Mouse (Mus musculus): ENCODE results near the gene Gprc6a. TPM values are rescaled to one million over a fixed set of nuclear protein-coding genes. Genes with fewer than 3 reads are reported as not detected.
A peak's percentile ranks its signal among the peaks of the same experiment; 100 is the strongest.

Gene Gprc6a
- polyA plus RNA-seq (2015; fragmentation: Nextera tagmentation; extraction: Ambion mirVana): 0.07 TPM in 1 of 2 replicates, not detected in the other

DNA sequence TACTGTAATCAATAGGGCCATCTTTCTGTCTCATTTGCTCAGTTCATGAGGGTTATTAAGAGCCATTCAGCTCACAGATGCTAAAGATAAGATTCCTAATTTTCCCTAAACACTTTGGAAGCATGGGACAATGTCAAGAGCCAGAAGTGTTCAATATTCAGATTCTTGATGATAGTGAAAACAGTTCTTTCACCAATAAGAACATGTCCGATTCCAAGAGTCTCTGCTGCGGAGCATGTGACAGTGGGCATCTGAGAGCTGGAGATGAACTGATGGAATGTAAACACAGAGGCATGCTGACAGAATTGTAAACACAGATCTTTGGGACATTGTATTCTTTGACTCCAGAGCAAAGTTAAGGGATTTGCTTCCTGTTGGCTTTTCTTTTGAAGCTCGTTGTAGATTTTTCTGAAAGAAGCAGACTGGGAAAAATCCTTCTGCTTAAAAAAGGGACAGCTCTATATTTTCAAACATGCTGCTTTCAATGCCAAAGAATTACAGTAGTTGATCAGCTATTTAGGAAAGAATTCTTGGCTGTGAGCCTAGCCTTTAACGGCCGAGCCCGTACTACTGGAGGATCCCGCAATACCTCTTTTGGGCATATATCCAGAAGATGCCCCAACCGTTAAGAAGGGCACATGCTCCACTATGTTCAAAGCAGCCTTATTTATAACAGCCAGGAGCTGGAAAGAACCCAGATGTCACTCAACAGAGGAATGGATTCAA, at the start of gene Gprc6a:
TSS of gene Gprc6a (minus strand) at position 51 of the 726 bp plus-strand sequence.
- Histone ChIP-seq H3K27ac (ENCODE audit: low read depth, low read length) (no peak within 1 kb of the TSS), H3K36me3 (ENCODE audit: control insufficient read depth, insufficient read depth) (no peaks in the 10 kb centered on the region), H3K9ac (ENCODE audit: low read depth, low read length) (no peak within 1 kb of the TSS), H3K4me3 (ENCODE audit: low read depth, low read length) (no peak within 1 kb of the TSS), H3K4me2 (replicated peaks; ENCODE audit: low read depth) (no peak within 1 kb of the TSS), H3K9me3 (ENCODE audit: control insufficient read depth) (no peaks in the 10 kb centered on the region), H3K27me3 (replicated peaks; ENCODE audit: control insufficient read depth, insufficient read depth, low read length) (no peaks in the 10 kb centered on the region), H3K4me1 (replicated peaks; ENCODE audit: control insufficient read depth, insufficient read depth, low read length) (no peaks in the 10 kb centered on the region)
- TF ChIP-seq CTCF (IDR thresholded peaks at IDR 0.05; ENCODE audit: low read depth): no peak
- ATAC-seq: no peak
- WGBS: 46% methylated on average over 8 of the region's 8 CpGs

DNA sequence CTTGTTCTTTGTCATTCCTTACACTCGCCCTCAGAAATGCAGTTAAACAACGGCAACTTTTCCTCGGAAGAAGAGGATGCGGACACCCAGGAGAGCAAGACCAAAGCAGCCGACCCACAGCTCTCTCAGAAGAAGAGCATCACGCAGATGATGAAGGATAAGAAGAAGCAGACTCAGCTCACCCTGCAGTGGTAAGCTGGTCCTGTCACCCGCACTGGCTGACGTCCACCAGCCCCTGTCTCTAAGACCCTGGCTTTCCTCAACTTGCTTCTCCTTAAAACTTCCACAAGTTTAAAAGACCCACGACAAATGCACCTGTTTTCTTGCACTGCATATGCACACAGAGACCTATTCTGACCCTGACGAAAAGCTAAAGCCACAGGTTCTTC, 47.0 kb upstream of the Gprc6a start:
- Histone ChIP-seq H3K27me3 (replicated peaks; ENCODE audit: control insufficient read depth, insufficient read depth, low read length) (peaks cover 11% of the 10 kb centered on the region), H3K36me3 (ENCODE audit: control insufficient read depth, insufficient read depth) (no peaks in the 10 kb centered on the region), H3K4me3 (ENCODE audit: low read depth, low read length) (peak overlapping the region; percentile 45), H3K27ac (ENCODE audit: low read depth, low read length) (no peak overlapping the region), H3K4me2 (replicated peaks; ENCODE audit: low read depth) (peak overlapping the region; percentile 78), H3K4me1 (replicated peaks; ENCODE audit: control insufficient read depth, insufficient read depth, low read length) (no peaks in the 10 kb centered on the region; the same call in 1 of the 2 replicates), H3K9me3 (ENCODE audit: control insufficient read depth) (no peaks in the 10 kb centered on the region), H3K9ac (ENCODE audit: low read depth, low read length) (no peak overlapping the region)
- 11% methylated on average over 10 of the region's 10 CpGs for WGBS
- no peak for ATAC-seq
- no peak for TF ChIP-seq CTCF (IDR thresholded peaks at IDR 0.05; ENCODE audit: low read depth)

DNA sequence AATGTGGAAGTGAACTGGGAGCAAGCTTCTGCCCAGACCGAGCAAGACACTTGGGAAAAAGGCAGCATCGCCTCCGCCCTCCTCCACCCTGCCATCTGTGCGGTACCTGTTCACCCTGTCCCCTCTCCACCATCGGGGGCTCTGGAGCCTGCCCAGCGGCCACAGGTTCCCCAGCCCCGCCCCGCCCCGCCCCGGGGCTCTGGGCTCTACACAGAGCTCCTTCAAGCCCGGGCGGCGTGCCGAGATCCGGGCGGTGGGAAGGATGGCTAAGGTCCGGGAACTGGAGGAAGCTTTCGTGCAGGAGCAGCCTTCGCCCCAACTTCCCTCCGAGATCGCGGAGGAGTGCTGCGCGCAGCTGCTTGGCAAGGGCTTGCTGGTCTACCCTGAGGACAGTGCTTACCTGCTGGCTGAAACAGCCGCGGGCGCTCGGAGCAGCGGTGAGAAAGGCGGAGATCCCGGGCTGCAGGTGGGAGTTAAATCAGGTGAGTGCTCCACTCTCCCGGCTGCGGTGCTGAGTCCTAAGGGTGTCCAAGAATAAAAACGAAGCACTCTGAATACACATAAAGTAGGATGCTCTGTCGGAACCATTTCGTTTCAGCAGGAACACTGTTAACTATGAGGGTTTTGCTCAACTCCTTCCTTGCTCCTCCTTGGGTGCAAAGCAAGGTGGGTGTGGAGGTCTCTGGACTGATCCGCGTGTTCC, 46.4 kb upstream of the Gprc6a start, which contains the start of gene Rfx6:
TSS of gene Rfx6 (plus strand) at position 209 of the 703 bp plus-strand sequence.
- Histone ChIP-seq H3K27me3 (replicated peaks; ENCODE audit: control insufficient read depth, insufficient read depth, low read length) (peaks cover 11% of the 10 kb centered on the region), H3K36me3 (ENCODE audit: control insufficient read depth, insufficient read depth) (no peaks in the 10 kb centered on the region), H3K9ac (ENCODE audit: low read depth, low read length) (no peak within 1 kb of the TSS), H3K27ac (ENCODE audit: low read depth, low read length) (no peak within 1 kb of the TSS), H3K4me1 (replicated peaks; ENCODE audit: control insufficient read depth, insufficient read depth, low read length) (no peaks in the 10 kb centered on the region; the same call in 1 of the 2 replicates), H3K9me3 (ENCODE audit: control insufficient read depth) (no peaks in the 10 kb centered on the region), H3K4me2 (replicated peaks; ENCODE audit: low read depth) (peak within 1 kb of the TSS; percentile 78), H3K4me3 (ENCODE audit: low read depth, low read length) (peak within 1 kb of the TSS; percentile 45)
- peak; percentile 69 for ATAC-seq
- WGBS: under 1% methylated on average over 38 of the region's 38 CpGs
- no peak for TF ChIP-seq CTCF (IDR thresholded peaks at IDR 0.05; ENCODE audit: low read depth)

DNA sequence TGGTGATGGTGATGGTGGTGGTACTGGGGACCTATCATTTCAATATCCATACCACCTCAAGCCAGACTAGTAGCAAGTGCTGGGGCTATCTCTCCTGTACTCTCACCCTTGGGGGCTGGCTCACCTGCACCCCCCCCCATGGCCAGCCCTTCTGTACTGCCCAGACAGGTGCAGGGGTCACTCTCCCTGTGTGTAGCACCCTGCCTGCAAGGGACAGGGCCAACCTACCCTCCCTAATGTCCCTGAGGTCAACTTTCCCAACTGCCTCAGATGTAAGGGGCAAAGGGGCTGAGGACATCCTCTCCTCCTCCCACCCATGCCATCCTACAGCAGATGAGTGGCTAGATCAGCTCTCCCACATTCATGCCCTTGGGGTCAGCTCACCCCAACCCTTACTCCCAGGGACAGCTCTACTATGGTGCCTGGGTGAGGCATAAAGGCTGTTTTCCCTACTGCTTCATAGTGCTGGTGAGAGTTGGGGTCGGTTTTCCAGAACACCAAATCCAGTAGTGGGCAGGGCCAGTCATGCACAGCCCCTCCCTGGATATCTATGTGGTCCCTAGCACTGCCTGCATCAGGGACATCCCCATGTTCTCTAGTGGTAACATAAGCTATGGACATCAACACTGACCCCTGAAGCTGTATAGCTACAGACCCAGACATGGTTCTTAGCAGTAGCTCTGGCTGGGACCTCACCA, 41.0 kb upstream of the Gprc6a start:
- TF ChIP-seq CTCF (IDR thresholded peaks at IDR 0.05; ENCODE audit: low read depth): no peak
- Histone ChIP-seq H3K9me3 (ENCODE audit: control insufficient read depth) (no peaks in the 10 kb centered on the region), H3K36me3 (ENCODE audit: control insufficient read depth, insufficient read depth) (no peaks in the 10 kb centered on the region), H3K4me3 (ENCODE audit: low read depth, low read length) (no peak overlapping the region), H3K4me1 (replicated peaks; ENCODE audit: control insufficient read depth, insufficient read depth, low read length) (no peaks in the 10 kb centered on the region), H3K4me2 (replicated peaks; ENCODE audit: low read depth) (no peak overlapping the region), H3K27me3 (replicated peaks; ENCODE audit: control insufficient read depth, insufficient read depth, low read length) (no peaks in the 10 kb centered on the region), H3K27ac (ENCODE audit: low read depth, low read length) (no peak overlapping the region), H3K9ac (ENCODE audit: low read depth, low read length) (no peak overlapping the region)
- no peak for ATAC-seq
- WGBS: 50% methylated on average over 1 of the region's 1 CpGs

DNA sequence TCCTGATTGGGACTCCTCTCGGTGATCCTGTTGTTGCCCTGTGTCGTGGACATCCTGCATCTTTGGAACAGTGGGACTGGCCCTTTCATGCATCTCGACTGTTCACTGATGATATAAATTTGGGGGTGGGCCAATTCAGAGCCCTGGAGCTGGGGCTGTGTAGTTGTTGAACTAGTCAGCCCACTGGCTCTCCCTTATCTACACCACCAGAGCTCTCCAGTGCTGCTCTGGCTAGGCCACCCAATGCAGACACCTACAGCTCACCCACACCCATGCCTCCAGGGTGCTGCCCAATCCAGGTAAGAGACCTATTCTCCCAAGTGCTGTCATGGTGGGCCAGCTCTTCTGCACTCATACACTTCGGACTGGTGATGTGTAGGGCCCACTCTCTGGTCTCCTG, 40.3 kb upstream of the Gprc6a start:
- Histone ChIP-seq H3K9me3 (ENCODE audit: control insufficient read depth) (no peaks in the 10 kb centered on the region), H3K4me1 (replicated peaks; ENCODE audit: control insufficient read depth, insufficient read depth, low read length) (no peaks in the 10 kb centered on the region), H3K9ac (ENCODE audit: low read depth, low read length) (no peak overlapping the region), H3K27ac (ENCODE audit: low read depth, low read length) (no peak overlapping the region), H3K36me3 (ENCODE audit: control insufficient read depth, insufficient read depth) (no peaks in the 10 kb centered on the region), H3K4me2 (replicated peaks; ENCODE audit: low read depth) (no peak overlapping the region), H3K27me3 (replicated peaks; ENCODE audit: control insufficient read depth, insufficient read depth, low read length) (no peaks in the 10 kb centered on the region), H3K4me3 (ENCODE audit: low read depth, low read length) (no peak overlapping the region)
- no peak for ATAC-seq
- WGBS: 87% methylated on average over 4 of the region's 4 CpGs
- no peak for TF ChIP-seq CTCF (IDR thresholded peaks at IDR 0.05; ENCODE audit: low read depth)

DNA sequence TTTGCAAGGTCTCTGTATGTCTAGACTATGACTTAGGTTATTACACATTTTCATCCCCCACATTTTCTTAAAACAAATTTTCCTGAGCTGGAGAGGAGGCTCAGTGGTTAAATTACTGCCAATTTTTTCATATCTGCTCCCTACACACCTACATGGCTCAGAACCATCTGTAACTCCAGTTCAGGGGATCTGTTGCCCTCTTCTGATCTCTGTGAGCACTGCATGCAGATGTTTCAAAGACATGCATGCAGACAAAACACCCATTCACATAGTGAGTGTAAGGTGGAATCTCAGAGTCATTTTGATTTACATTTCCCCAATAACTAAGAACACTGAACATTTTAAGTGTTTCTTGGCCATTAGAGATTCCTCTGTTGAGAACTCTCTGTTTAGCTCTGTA, 38.1 kb upstream of the Gprc6a start:
- H3K4me2 ChIP-seq (replicated peaks; ENCODE audit: low read depth): no peak overlapping the region
- no peaks in the 10 kb centered on the region for H3K4me1 ChIP-seq (replicated peaks; ENCODE audit: control insufficient read depth, insufficient read depth, low read length)
- H3K4me3 ChIP-seq (ENCODE audit: low read depth, low read length): no peak overlapping the region
- H3K9me3 ChIP-seq (ENCODE audit: control insufficient read depth): no peaks in the 10 kb centered on the region
- no peak for ATAC-seq
- no peak overlapping the region for H3K9ac ChIP-seq (ENCODE audit: low read depth, low read length)
- no peak overlapping the region for H3K27ac ChIP-seq (ENCODE audit: low read depth, low read length)
- no peaks in the 10 kb centered on the region for H3K27me3 ChIP-seq (replicated peaks; ENCODE audit: control insufficient read depth, insufficient read depth, low read length)
- no peaks in the 10 kb centered on the region for H3K36me3 ChIP-seq (ENCODE audit: control insufficient read depth, insufficient read depth)
- peak; percentile 66 for TF ChIP-seq CTCF (IDR thresholded peaks at IDR 0.05; ENCODE audit: low read depth)
